Mouse (Mus musculus) megakaryocyte progenitor cell, adult 5-6 weeks (primary cell): Measurements from ENCODE around the gene Ebi3. TPM values are rescaled to one million over a fixed set of nuclear protein-coding genes. Genes with fewer than 3 reads are reported as not detected.

Experiments
- ATAC-seq: replicated peaks from 2 replicates; pipeline ENCODE4 v1.8.0; 2016; ENCODE audit warnings: mild to moderate bottlenecking, moderate TSS enrichment, inconsistent platforms; ENCODE audit not compliant: poor library complexity
- total RNA-seq, 2 experiments: library from RNA; stranded (forward) in 1 of 2; stranded (reverse) in 1 of 2; fragments of 157-497, 149-512 nt in 1 of 2; fragments of 200-1000 nt in 1 of 2; gene quantifications; 2 replicates each; pipeline versions ENCODE4 v1.2.3 to v1.2.4; 2015 to 2017

Ebi3 gene
- total RNA-seq, 2 experiments from 2014 or later: 14.4 to 17.7 TPM

DNA sequence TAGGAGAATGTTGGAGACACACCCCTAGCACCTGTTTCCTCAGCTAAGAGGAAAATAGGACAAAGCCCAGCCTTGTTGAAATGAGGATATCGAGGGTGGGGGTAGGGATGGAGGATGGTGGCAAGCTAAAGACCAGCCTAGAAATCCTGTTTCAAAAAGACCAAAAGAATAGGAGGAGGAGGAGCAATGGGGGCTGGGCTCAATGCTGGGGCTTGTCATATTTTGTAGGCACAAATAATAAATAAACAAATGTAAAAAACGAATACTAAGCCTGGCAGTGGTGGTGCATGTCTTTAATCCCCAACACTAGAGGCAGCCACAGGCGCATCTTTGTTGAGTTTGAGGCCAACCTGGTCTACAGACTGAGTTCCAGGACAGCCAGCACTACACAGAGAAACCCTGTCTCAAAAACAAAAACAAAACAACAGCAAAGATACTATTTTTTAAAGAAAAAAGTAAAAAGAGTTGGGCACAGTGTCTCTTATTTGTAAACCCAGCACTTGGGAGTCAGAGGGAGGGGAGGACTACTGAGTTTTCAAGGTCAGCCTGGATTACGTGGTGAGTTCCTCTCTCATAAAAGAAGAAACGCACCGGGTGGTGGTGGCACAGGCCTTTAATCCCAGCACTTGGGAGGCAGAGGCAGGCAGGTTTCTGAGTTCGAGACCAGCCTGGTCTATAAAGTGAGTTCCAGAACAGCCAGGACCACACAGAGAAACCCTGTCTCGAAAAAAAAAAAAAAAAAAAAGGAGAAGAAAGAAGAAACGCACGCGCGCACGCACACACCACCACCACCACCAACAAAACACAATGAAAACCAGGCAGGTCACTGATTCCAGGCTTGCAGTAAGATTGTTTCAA is 5.5 kb downstream of the Ebi3 start:
- no peak for ATAC-seq

GRCm38 (mm10) chr17:55958584-55958886 is 6.1 kb downstream of the Ebi3 start:
- ATAC-seq: no peak

- peak; percentile 76 for ATAC-seq
Measured at GRCm38 (mm10) chr17:55958918-55959728, 6.7 kb downstream of the Ebi3 start, which contains the start of gene Yju2. Gene Yju2, plus strand, starts transcription at chr17:55959099.

GRCm38 (mm10) chr17:55959946-55960740 is 7.7 kb downstream of the Ebi3 start:
- no peak for ATAC-seq

DNA sequence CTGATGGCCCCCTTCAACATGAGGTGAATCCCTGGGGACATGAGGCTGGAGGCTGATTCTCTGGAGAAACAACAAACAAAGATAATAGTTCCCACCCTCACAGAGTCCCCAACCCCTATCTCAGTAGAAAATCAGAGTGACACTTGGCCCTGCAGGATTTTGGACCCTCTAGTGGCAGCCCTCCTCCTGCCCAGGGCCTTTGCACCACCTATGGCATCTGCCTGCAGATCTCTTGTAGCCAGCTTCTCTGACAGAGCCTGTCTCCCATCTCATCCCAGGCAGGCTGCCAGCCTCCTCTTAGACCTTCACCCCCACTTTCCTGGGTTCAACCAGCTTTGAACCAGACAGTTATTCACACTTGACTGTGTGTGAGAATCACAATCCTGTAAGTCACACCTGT is 8.4 kb downstream of the Ebi3 start:
- no peak for ATAC-seq

DNA sequence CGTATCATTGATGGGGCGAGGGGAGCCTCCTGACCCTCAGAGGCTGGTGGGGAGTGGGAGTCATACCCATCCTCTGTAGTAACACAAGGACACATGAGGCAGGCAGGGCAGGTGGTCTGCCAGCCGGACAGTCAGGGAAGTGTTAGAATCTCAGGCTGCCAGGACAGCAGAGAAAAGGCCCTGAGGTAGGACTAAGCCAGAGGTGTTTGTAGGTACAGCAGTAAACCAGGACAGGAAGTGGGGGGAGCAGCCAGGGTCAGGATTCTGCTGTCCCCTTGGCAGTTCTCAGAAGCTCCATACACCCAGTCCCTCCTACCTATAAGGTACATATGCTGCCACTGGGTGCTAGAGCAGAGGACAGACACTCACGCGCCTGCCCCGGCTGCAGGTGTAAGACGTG is 9.2 kb downstream of the Ebi3 start:
- ATAC-seq: no peak

DNA sequence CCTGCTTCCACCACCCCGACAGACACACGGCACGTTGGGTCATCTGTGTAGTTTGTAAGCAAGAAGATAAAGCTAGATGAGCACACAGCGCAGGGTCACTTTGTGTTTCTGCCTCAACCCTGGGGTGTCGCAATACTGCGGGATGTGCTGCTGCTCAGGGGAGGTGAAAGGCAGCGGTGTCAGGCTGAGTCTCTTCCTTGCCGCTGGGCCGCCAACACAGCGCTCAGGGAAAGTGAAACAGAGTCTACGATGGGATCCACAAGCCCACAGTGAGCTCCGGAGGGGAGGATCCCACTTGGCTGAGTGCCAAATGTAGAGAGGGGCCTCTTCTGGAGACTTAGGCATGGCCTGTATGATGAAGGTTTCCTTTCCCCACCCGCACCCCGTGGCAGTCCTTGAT is 10.7 kb downstream of the Ebi3 start:
- peak; percentile 49 for ATAC-seq

DNA sequence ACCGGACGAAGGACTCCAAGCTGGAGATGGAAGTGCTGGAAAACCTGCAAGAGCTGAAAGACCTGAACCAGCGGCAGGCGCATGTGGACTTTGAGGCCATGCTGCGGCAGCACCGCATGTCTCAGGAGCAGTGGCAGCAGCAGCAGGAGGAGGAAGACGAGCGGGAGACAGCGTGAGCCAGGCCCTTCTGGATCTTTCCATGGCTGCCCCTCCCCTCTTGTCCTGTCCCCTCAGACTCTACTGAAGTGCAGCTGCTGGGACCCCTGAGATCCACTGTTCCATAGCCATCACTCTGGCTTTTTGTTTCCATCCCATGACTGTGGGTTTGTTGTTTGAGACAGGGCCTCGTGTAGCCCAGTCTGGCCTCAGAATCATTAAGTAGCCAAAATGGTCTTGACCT is 12.1 kb downstream of the Ebi3 start:
- no peak for ATAC-seq

DNA sequence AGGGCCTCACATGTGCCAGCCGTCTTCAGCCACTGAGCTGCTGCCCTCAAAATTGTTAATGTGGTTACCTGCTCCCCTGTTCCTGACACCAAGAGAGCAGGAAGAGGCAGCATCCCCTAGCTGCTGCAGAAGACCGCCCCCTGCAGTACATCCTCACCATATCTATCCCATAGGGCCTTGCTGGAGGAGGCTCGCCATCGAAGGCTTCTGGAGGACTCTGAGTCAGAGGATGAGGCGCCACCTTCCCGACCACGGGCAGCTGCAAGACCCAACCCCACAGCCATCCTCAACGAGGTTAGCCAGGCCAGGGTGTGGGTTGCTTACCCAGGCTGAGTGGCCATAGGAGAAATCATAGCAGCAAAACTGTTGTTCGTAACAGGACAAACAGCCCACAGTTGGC is 12.6 kb downstream of the Ebi3 start:
- no peak for ATAC-seq

DNA sequence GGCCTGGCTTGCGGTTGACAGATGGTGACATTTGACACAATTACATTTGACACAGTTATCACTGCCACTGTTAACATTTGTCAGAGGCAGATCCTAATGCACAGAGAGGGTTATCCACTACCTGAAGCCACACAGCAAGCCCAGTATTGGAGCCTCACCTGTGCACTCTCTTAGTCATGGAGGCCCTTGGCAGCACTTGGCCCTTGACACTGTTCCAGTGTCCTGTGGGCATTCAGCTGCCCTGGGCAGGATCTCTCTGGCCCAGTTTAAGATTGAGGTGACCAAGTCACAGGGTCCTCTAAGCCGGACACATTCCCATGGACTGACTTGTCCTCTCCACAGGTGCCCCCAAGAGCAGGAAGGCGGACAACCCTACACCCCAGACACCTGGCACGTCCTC is 14.7 kb downstream of the Ebi3 start:
- ATAC-seq: no peak

DNA sequence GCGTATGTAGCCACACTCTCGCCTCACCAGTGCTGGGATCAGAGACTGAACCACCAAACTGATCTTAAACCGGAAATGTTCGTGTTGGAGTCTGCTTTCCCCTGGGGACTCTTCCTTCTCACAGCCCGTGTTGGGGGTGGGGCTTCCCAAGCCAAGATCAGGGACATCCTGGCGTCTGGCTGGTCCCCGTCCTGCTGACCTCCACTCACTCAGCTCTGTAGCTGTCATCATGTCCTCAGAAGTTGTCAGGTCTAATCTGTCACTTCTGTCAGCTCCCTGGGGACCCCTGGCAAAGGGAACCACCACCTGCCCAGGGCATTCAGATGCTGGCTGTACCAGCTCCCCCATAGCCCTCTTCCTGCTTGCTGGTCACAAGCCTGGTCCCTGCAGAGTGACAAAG is 15.8 kb downstream of the Ebi3 start:
- no peak for ATAC-seq

- peak; percentile 16; the same call in 1 of the 2 replicates for ATAC-seq
Measured at GRCm38 (mm10) chr17:55969560-55969959, 17.1 kb downstream of the Ebi3 start.

DNA sequence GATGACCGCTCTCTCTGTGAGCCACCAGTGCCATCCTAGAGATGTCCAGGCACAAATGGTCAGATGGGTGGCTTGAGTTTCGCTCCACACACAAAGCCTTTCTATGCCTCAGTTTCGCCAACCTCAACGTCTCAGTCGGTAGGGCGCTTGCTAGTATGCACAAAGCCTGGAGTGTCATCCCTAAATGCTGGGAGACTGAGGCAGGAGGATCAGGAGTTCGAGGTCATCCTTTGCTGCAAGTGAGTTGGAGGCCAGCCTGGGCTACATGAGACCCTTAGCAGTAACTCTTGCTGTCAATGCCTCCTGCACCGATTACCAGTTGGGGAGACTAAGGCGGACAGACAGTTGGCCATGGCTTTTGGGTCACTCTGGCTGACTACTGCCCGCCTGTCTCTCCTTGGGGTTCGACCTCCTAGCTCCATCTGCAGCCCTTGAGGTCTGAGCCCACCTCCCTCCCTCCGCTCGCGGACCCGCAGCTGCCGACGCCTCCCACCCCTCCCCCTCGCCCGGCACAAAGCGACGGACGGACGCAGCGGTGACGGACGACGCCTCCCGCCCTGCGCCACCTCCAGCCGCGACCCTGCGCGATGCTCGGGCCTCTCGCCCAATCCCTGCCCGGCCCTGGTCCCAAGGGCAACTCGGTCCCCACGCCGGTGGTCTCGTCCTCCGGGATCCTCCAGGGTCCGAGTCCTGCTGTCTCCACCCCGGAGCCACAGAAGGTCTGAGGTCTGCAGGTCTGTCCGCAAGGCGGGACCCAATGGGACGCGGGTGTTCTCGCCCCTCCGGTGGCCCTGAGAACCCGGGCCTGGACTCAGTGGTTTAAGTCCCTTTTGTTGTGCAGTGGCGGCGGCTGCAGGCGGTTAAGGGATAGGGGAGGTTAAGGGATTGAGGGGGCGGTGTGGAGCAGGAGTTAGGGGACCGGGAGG is 17.8 kb downstream of the Ebi3 start, which contains the start of gene Shd:
Gene Shd, plus strand, starts transcription at position 502 of the 926 bp plus-strand sequence.
- ATAC-seq: peak; percentile 37

DNA sequence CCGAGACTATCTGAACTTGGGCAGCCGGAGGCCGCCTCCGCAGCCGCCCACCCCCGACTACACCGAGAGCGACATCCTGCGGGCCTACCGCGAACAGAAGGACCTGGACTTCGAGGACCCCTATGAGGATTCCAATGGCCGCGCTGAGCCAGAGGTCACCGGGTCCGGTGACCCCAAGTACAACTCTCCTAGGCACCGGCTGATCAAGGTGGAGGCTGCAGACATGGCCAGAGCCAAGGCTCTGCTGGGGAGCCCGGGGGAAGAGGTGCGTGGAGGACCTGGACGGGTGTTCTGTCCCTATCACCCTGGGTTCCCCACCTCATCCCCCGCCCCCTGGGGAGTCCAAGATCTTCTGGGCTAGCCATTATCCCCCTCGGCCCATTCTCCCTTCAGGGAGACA is 19.0 kb downstream of the Ebi3 start:
- ATAC-seq: no peak

DNA sequence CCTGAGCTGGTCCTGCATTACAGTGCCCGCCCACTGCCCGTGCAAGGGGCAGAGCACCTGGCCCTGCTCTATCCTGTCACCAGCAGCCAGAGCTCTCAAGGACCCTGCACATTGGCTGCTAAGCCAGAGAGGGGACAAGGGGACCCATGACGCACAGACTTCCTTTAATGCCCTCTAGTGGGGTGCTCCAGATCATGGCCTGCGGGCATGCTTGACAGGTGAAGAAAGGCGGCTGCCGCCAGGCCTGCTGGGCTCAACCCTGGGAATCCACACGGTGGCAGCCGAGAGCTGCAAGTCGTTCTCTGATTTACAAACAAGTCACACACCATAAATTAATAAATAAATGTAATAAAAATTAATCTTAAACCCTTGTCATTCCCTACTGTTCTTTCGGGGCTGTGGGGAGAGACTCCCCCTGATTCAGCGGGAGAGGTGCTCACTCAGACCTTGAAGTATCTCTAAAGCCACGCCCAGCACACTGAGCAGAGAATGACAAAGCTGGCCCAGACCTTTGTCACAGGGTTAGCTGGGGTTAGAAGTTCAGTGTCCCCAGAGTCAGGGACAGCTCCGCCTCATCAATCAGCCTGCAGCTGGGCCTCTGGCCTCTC is 23.9 kb downstream of the Ebi3 start:
- ATAC-seq: peak; percentile 98

DNA sequence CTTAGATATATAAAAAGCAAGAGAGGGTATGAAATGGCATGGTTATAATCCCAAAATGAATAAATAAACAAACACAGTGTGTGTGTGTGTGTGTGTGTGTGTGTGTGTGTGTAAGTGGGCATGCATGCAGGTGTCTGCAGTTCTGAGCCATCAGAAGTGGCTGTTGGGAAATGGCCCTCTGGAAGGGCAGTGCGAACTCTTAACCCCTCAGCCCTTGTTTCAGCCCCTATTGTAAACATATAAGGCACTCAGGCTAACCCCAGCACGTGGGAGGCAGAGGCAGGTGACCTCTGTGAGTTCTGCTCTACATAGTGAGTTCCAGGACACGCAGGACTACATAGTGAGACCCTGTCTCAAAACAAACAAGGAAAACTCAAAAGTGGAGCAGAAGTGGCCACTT is 24.9 kb downstream of the Ebi3 start:
- no peak for ATAC-seq

- ATAC-seq: peak; percentile 29; the same call in 1 of the 2 replicates
Measured at GRCm38 (mm10) chr17:55986030-55986961, 33.9 kb downstream of the Ebi3 start, which contains the start of gene Fsd1. Gene Fsd1, plus strand, starts transcription at chr17:55986509.

GRCm38 (mm10) chr17:55990278-55990898 is 37.9 kb downstream of the Ebi3 start:
- no peak for ATAC-seq
